Mouse (Mus musculus) erythroblast, embryonic 14.5 days (primary cell): ENCODE measurements around the gene Prkcb.

Experiments used
- GATA1 ChIP-seq: IDR thresholded peaks from 2 replicates; pipeline ENCODE4 v1.6.1; 2012; ENCODE audit warnings: low read length, inconsistent platforms, mixed read lengths
- TAL1 ChIP-seq: IDR thresholded peaks from 3 replicates; pipeline ENCODE4 v1.6.1; 2012; ENCODE audit warnings: low read length, inconsistent platforms, mixed read lengths

GRCm38 (mm10) chr7:122670442-122670872, 381.9 kb downstream of the Prkcb start, which contains the start of gene Cacng3:
- no peak for TF ChIP-seq GATA1
- no peak for TF ChIP-seq TAL1
